Mouse (Mus musculus) bone marrow, adult 2 months (tissue): Measurements from ENCODE around the gene Cyth1.

Source experiments
- CTCF ChIP-seq: fragments of 200-500 bp; IDR thresholded peaks from 2 replicates; pipeline ENCODE4 v1.5.1; 2011; ENCODE audit warnings: low read length, control low read depth; ENCODE audit not compliant: control insufficient read depth, insufficient read depth
- POLR2A ChIP-seq: fragments of 200-500 bp; IDR thresholded peaks from 2 replicates; pipeline ENCODE4 v1.6.1; 2011; ENCODE audit warnings: low read depth, mild to moderate bottlenecking, control low read depth, low read length, borderline replicate concordance; ENCODE audit not compliant: control insufficient read depth

DNA sequence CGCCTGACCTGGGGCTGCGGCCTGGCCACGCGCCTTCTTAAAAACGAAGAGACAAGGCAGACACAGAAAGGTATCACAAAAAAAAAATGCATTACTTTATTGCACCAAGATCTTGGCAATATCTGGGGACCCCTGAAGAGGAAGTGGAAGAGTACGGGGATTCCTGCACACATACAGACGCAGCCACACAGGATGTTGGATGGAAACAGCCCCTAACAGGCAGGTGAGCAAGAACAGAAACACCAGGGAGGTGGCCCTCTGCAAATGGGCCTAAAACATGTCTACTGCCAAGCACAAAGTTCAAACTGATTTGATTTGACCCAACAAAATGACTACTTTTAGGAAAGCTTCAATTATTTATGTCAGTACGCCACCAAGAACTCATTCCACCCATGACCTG, 11.2 kb upstream of the Cyth1 start:
- TF ChIP-seq POLR2A: no peak
- TF ChIP-seq CTCF: no peak
